Mouse (Mus musculus) cerebellum, postnatal 14 days (tissue): ENCODE measurements around the gene Eid3.

Experiments
- DNase-seq, 2 experiments: peaks; one replicate each; pipeline ENCODE4 v3.0.0; 2021; ENCODE audit warnings: mixed read lengths in 2 of 2

Gene Eid3

GRCm38 (mm10) chr10:82913772-82914171 lies 47.3 kb downstream of the Eid3 start:
- DNase-seq, result no peak
